Mouse (Mus musculus) liver, adult 2 months (tissue): ENCODE results near the gene Olfr474. TPM values are rescaled to one million over a fixed set of nuclear protein-coding genes. Genes with fewer than 3 reads are reported as not detected.
"Not testable (repeated sequence)": the region's sequence is repeated elsewhere in the genome, so short reads cannot be mapped to it uniquely, and the experiment has no call there.

Source experiments
- DNase-seq: peaks from one replicate; pipeline ENCODE4 v3.0.0-alpha.2; 2011; ENCODE audit warnings: low read depth, low spot score; ENCODE audit errors: extremely low read depth
- H3K27ac ChIP-seq: fragments of 200-500 bp; replicated peaks from 2 replicates; pipeline ENCODE4 v1.5.1; 2012; ENCODE audit warnings: low read depth, mild to moderate bottlenecking, control low read depth, inconsistent platforms, low read length; ENCODE audit not compliant: insufficient read depth
- H3K27me3 ChIP-seq: fragments of 200-500 bp; 2 replicates; pipeline ENCODE4 v1.6.1; 2012; ENCODE audit warnings: mild to moderate bottlenecking, moderate library complexity, low read length, inconsistent platforms; ENCODE audit not compliant: control insufficient read depth, insufficient read depth
- H3K36me3 ChIP-seq: fragments of 200-500 bp; 2 replicates; pipeline ENCODE4 v1.6.1; 2012; ENCODE audit warnings: low read length, inconsistent platforms; ENCODE audit not compliant: control insufficient read depth, insufficient read depth
- H3K4me1 ChIP-seq: fragments of 200-500 bp; 2 replicates; pipeline ENCODE4 v1.6.1; 2011; ENCODE audit warnings: low read length; ENCODE audit not compliant: control insufficient read depth, insufficient read depth
- H3K4me3 ChIP-seq: fragments of 200-500 bp; 2 replicates; pipeline ENCODE4 v1.5.1; 2011; ENCODE audit warnings: low read depth, mild to moderate bottlenecking, control low read depth, low read length, moderate library complexity; ENCODE audit not compliant: insufficient read depth
- H3K79me2 ChIP-seq: fragments of 200-500 bp; 2 replicates; pipeline ENCODE4 v1.6.1; 2012; ENCODE audit warnings: inconsistent platforms, mild to moderate bottlenecking, low read length, moderate library complexity; ENCODE audit not compliant: control insufficient read depth, insufficient read depth
- H3K9ac ChIP-seq: fragments of 200-500 bp; 2 replicates; pipeline ENCODE4 v1.6.1; 2012; ENCODE audit warnings: low read depth, mild to moderate bottlenecking, control low read depth, inconsistent platforms, low read length
- CTCF ChIP-seq: fragments of 200-500 bp; IDR thresholded peaks from 2 replicates; pipeline ENCODE4 v1.5.1; 2011; ENCODE audit warnings: low read depth, low read length, control low read depth
- POLR2A ChIP-seq: fragments of 200-500 bp; IDR thresholded peaks from 2 replicates; pipeline ENCODE4 v1.6.1; 2011; ENCODE audit warnings: low read length, control low read depth; ENCODE audit not compliant: insufficient read depth; ENCODE audit errors: extremely low read depth
- WGBS: fragments of 180-500 bp; shearing (Covaris S2); methylation state at CpG from one replicate; pipeline ENCODE4 v1.1.7; 2018; 5-methylcytosine and 5-hydroxymethylcytosine counted together
- polyA plus RNA-seq: library from polyadenylated mRNA; depleted of rRNA; stranded (reverse); fragments of >200 nt; gene quantifications from 2 replicates; pipeline ENCODE4 v1.2.3, GENCODE M21; 2012; rRNA removed
- total RNA-seq: library from RNA; depleted of rRNA; stranded (reverse); fragments of >200 nt; gene quantifications from 2 replicates; pipeline ENCODE4 v1.2.3, GENCODE M21; 2014; rRNA removed

The Olfr474 gene
- total RNA-seq, result not detected in 2 replicates
- not detected in 2 replicates for polyA plus RNA-seq

DNA sequence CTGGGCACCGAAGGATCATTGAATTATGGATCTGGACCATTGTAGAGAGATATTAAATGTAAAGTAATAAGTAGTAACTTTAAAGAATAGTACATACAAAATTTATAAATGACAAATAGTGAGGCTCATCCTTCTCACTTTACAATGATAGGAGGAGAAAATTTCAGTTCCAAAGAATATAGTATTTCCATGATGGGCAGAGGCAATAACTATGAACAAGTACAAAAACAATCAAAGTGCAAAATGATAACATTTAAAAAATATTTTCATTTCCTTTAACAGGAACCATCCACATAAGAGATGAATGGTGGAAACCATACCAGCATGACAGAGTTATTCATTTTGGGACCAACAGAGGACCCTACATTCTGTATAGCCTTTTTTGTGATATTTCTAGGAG lies at the start of gene Olfr474:
Olfr474 (plus strand) TSS at position 301 of the 400 bp plus-strand sequence.
- 82% methylated on average over 1 of the region's 1 CpGs for WGBS
- Histone ChIP-seq H3K4me1 (no peaks in the 10 kb centered on the region), H3K27me3 (no peaks in the 10 kb centered on the region), H3K36me3 (no peaks in the 10 kb centered on the region), H3K9ac (no peak within 1 kb of the TSS), H3K79me2 (no peaks in the 10 kb centered on the region), H3K4me3 (no peak within 1 kb of the TSS), H3K27ac (no peak within 1 kb of the TSS)
- no peak for DNase-seq
- TF ChIP-seq CTCF (no peak), POLR2A (no peak)

- Histone ChIP-seq H3K4me3 (no peak within 1 kb of the TSS), H3K9ac (no peak within 1 kb of the TSS), H3K27me3 (no peaks in the 10 kb centered on the region), H3K4me1 (no peaks in the 10 kb centered on the region), H3K79me2 (no peaks in the 10 kb centered on the region), H3K36me3 (no peaks in the 10 kb centered on the region), H3K27ac (no peak within 1 kb of the TSS)
- TF ChIP-seq POLR2A, result no peak
- 100% methylated on average over 1 of the region's 1 CpGs for WGBS
- no peak for DNase-seq
These were observed 24.3 kb upstream of the Olfr474 start, which contains the start of gene Olfr473 for GRCm38 (mm10) chr7:107930146-107930545. Gene Olfr473, plus strand, starts transcription at chr7:107930446.

DNA sequence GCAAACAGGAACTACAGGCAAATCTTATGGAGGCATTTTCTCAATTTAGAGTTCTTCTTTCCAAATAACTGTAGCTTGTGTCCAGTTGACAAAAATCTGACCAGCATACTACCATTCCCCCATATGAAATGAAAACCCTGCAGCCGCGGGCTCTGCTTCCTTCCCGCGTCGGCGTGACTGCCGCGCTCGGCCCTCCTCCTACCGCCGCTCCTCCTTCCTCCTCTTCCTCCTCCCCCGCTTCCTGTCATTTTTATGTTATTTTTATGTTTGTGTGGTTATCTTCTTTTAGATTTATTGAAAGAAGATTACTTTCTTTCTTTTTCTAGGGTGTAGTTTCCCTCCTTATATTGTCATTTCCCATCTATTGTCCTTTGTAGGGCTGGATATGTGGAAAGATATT lies 1.9 kb upstream of the Olfr474 start:
- WGBS, result 94% methylated on average over 12 of the region's 12 CpGs
- not testable (repeated sequence) for DNase-seq, H3K27ac ChIP-seq, H3K4me3 ChIP-seq, H3K27me3 ChIP-seq, H3K36me3 ChIP-seq, H3K9ac ChIP-seq, H3K4me1 ChIP-seq, H3K79me2 ChIP-seq

GRCm38 (mm10) chr7:107964503-107964902 lies 10.1 kb downstream of the Olfr474 start, which contains the start of gene Olfr476:
Gene Olfr476, plus strand, starts transcription at chr7:107964803.
- H3K79me2 ChIP-seq, result no peaks in the 10 kb centered on the region
- no peak within 1 kb of the TSS for H3K4me3 ChIP-seq
- WGBS, result 36% methylated on average over 1 of the region's 1 CpGs
- no peak for TF ChIP-seq POLR2A
- TF ChIP-seq CTCF, result no peak
- H3K4me1 ChIP-seq, result no peaks in the 10 kb centered on the region
- H3K36me3 ChIP-seq, result no peaks in the 10 kb centered on the region
- H3K9ac ChIP-seq, result no peak within 1 kb of the TSS
- H3K27me3 ChIP-seq, result no peaks in the 10 kb centered on the region
- H3K27ac ChIP-seq, result no peak within 1 kb of the TSS
- DNase-seq, result no peak

GRCm38 (mm10) chr7:107986393-107986792 lies 31.9 kb downstream of the Olfr474 start, which contains the start of gene Olfr477:
Gene Olfr477, plus strand, starts transcription at chr7:107986693.
- TF ChIP-seq CTCF, result no peak
- TF ChIP-seq POLR2A, result no peak
- H3K4me3 ChIP-seq, result no peak within 1 kb of the TSS

More at GRCm38 (mm10) chr7:107986393-107986792, 31.9 kb downstream of the Olfr474 start, which contains the start of gene Olfr477:
- 73% methylated on average over 2 of the region's 2 CpGs for WGBS
- no peaks in the 10 kb centered on the region for H3K4me1 ChIP-seq
- no peaks in the 10 kb centered on the region for H3K36me3 ChIP-seq
- no peaks in the 10 kb centered on the region for H3K79me2 ChIP-seq
- H3K27me3 ChIP-seq, result no peaks in the 10 kb centered on the region
- H3K27ac ChIP-seq, result no peak within 1 kb of the TSS
- DNase-seq, result no peak
- H3K9ac ChIP-seq, result no peak within 1 kb of the TSS

Other genes starting within 250 kb of the Olfr474 start
- 0.07 TPM in 1 of 2 replicates, not detected in the other for gene Cyb5r2, start 196.6 kb upstream of the Olfr474 start, total RNA-seq
- gene Cyb5r2, start 196.6 kb upstream of the Olfr474 start, polyA plus RNA-seq, result 0.07 and 0.10 TPM in 2 replicates
- gene Ovch2, start 153.4 kb upstream of the Olfr474 start, total RNA-seq, result not detected in 2 replicates
- not detected in 2 replicates for gene Ovch2, start 153.4 kb upstream of the Olfr474 start, polyA plus RNA-seq
- gene Olfr467, start 142.4 kb upstream of the Olfr474 start, total RNA-seq, result not detected in 2 replicates
- gene Olfr467, start 142.4 kb upstream of the Olfr474 start, polyA plus RNA-seq, result not detected in 2 replicates
- gene Olfr469, start 129.1 kb upstream of the Olfr474 start, total RNA-seq, result not detected in 2 replicates
- not detected in 2 replicates for gene Olfr469, start 129.1 kb upstream of the Olfr474 start, polyA plus RNA-seq
- gene Olfr470, start 107.2 kb upstream of the Olfr474 start, total RNA-seq, result not detected in 2 replicates
- gene Olfr470, start 107.2 kb upstream of the Olfr474 start, polyA plus RNA-seq, result not detected in 2 replicates
- not detected in 2 replicates for gene Olfr472, start 56.7 kb upstream of the Olfr474 start, total RNA-seq
- not detected in 2 replicates for gene Olfr472, start 56.7 kb upstream of the Olfr474 start, polyA plus RNA-seq
- not detected in 2 replicates for gene Olfr473, start 24.2 kb upstream of the Olfr474 start, total RNA-seq
- gene Olfr473, start 24.2 kb upstream of the Olfr474 start, polyA plus RNA-seq, result not detected in 2 replicates
- gene Olfr476, start 10.2 kb downstream of the Olfr474 start, total RNA-seq, result not detected in 2 replicates
- gene Olfr476, start 10.2 kb downstream of the Olfr474 start, polyA plus RNA-seq, result not detected in 2 replicates
- not detected in 2 replicates for gene Olfr477, start 32.0 kb downstream of the Olfr474 start, total RNA-seq
- not detected in 2 replicates for gene Olfr477, start 32.0 kb downstream of the Olfr474 start, polyA plus RNA-seq
- gene Olfr478, start 79.3 kb downstream of the Olfr474 start, total RNA-seq, result not detected in 2 replicates
- gene Olfr478, start 79.3 kb downstream of the Olfr474 start, polyA plus RNA-seq, result not detected in 2 replicates
- gene Olfr479, start 96.0 kb downstream of the Olfr474 start, total RNA-seq, result not detected in 2 replicates
- gene Olfr479, start 96.0 kb downstream of the Olfr474 start, polyA plus RNA-seq, result not detected in 2 replicates
- not detected in 2 replicates for gene Olfr480, start 112.7 kb downstream of the Olfr474 start, total RNA-seq
- not detected in 2 replicates for gene Olfr480, start 112.7 kb downstream of the Olfr474 start, polyA plus RNA-seq
- not detected in 2 replicates for gene Olfr481, start 125.2 kb downstream of the Olfr474 start, total RNA-seq
- not detected in 2 replicates for gene Olfr481, start 125.2 kb downstream of the Olfr474 start, polyA plus RNA-seq
- gene Olfr482, start 142.9 kb downstream of the Olfr474 start, total RNA-seq, result not detected in 2 replicates
- gene Olfr482, start 142.9 kb downstream of the Olfr474 start, polyA plus RNA-seq, result not detected in 2 replicates
- not detected in 2 replicates for gene Olfr483, start 146.2 kb downstream of the Olfr474 start, total RNA-seq
- not detected in 2 replicates for gene Olfr483, start 146.2 kb downstream of the Olfr474 start, polyA plus RNA-seq
- not detected in 2 replicates for gene Olfr484, start 172.8 kb downstream of the Olfr474 start, total RNA-seq
- gene Olfr484, start 172.8 kb downstream of the Olfr474 start, polyA plus RNA-seq, result not detected in 2 replicates
- not detected in 2 replicates for gene Olfr485, start 205.2 kb downstream of the Olfr474 start, total RNA-seq
- gene Olfr485, start 205.2 kb downstream of the Olfr474 start, polyA plus RNA-seq, result not detected in 2 replicates
- gene Olfr486, start 218.1 kb downstream of the Olfr474 start, total RNA-seq, result not detected in 2 replicates
- gene Olfr486, start 218.1 kb downstream of the Olfr474 start, polyA plus RNA-seq, result not detected in 2 replicates